Mouse (Mus musculus) embryonic facial prominence, embryonic 14.5 days (tissue): Measurements from ENCODE around the gene Xlr4c. TPM values are rescaled to one million over a fixed set of nuclear protein-coding genes. Genes with fewer than 3 reads are reported as not detected.
"Not testable (repeated sequence)": the region's sequence is repeated elsewhere in the genome, so short reads cannot be mapped to it uniquely, and the experiment has no call there.

ENCODE experiments used
- ATAC-seq: fragments of 200-750 bp; cut with Nextera tagmentation; 2 replicates; pipeline ENCODE4 v1.8.0; 2017; ENCODE audit warnings: low read depth, moderate number of reproducible peaks, moderate TSS enrichment
- DNase-seq: peaks from one replicate; pipeline ENCODE4 v3.0.0-alpha.2; 2015; ENCODE audit warnings: low spot score
- H3K27ac ChIP-seq: fragments of 300-500 bp; sonication (generic); replicated peaks from 2 replicates; pipeline ENCODE4 v1.5.1; 2014; ENCODE audit warnings: low read depth, mild to moderate bottlenecking, low read length, moderate library complexity
- H3K27me3 ChIP-seq: fragments of 300-500 bp; sonication (generic); replicated peaks from 2 replicates; pipeline ENCODE4 v1.6.1; 2014; ENCODE audit warnings: low read length; ENCODE audit not compliant: control insufficient read depth, insufficient read depth
- H3K36me3 ChIP-seq: fragments of 300-500 bp; sonication (generic); 2 replicates; pipeline ENCODE4 v1.6.1; 2014; ENCODE audit warnings: low read length, mixed read lengths; ENCODE audit not compliant: control insufficient read depth, insufficient read depth
- H3K4me1 ChIP-seq: fragments of 300-500 bp; sonication (generic); 2 replicates; pipeline ENCODE4 v1.6.1; 2014; ENCODE audit warnings: antibody characterized with exemption, low read length; ENCODE audit not compliant: control insufficient read depth, insufficient read depth
- H3K4me2 ChIP-seq: fragments of 300-500 bp; sonication (generic); 2 replicates; pipeline ENCODE4 v1.6.1; 2014; ENCODE audit warnings: low read depth, mild to moderate bottlenecking, low read length, moderate library complexity, mixed read lengths
- H3K4me3 ChIP-seq: fragments of 300-500 bp; sonication (generic); 2 replicates; pipeline ENCODE4 v1.5.1; 2014; ENCODE audit warnings: low read depth, mild to moderate bottlenecking, low read length
- H3K9ac ChIP-seq: fragments of 300-500 bp; sonication (generic); 2 replicates; pipeline ENCODE4 v1.6.1; 2014; ENCODE audit warnings: low read depth, mild to moderate bottlenecking, low read length, moderate library complexity, mixed read lengths
- H3K9me3 ChIP-seq: fragments of 300-500 bp; sonication (generic); 2 replicates; pipeline ENCODE4 v1.6.1; 2016; ENCODE audit warnings: low read length; ENCODE audit not compliant: control insufficient read depth
- WGBS: fragments of 180-500 bp; shearing (Covaris S2); extraction: QIAGEN DNeasy Blood & Tissue Kit; methylation state at CpG from one replicate; pipeline ENCODE4 v1.1.7; 2014; 5-methylcytosine and 5-hydroxymethylcytosine counted together
- polyA plus RNA-seq: library from polyadenylated mRNA; unstranded; fragments of >200 nt; fragmentation: Nextera tagmentation; extraction: Ambion mirVana; gene quantifications from 2 replicates; pipeline ENCODE4 v1.2.1, GENCODE M21; 2014

The Xlr4c gene
- polyA plus RNA-seq: 0.13 and 0.24 TPM in 2 replicates

- not testable (repeated sequence) for H3K9me3 ChIP-seq, H3K27me3 ChIP-seq, DNase-seq, H3K4me1 ChIP-seq, ATAC-seq, H3K27ac ChIP-seq, H3K36me3 ChIP-seq, H3K4me3 ChIP-seq, H3K4me2 ChIP-seq, H3K9ac ChIP-seq
- 88% methylated on average over 11 of the region's 14 CpGs for WGBS
These were observed at the start of gene Xlr4c for GRCm38 (mm10) chrX:73242821-73243325. Gene Xlr4c (minus strand): TSS chrX:73243130.

GRCm38 (mm10) chrX:73265270-73265669 lies 22.3 kb upstream of the Xlr4c start, which contains the start of gene Xlr3c:
Gene Xlr3c (minus strand): TSS chrX:73265390.
- not testable (repeated sequence) for ATAC-seq
- WGBS: 93% methylated on average over 14 of the region's 14 CpGs

GRCm38 (mm10) chrX:73262428-73262827 lies 19.5 kb upstream of the Xlr4c start:
- not testable (repeated sequence) for H3K4me1 ChIP-seq, H3K27ac ChIP-seq, H3K27me3 ChIP-seq, H3K4me3 ChIP-seq, DNase-seq, H3K9me3 ChIP-seq, H3K36me3 ChIP-seq, ATAC-seq, H3K9ac ChIP-seq, H3K4me2 ChIP-seq
- WGBS: 56% methylated on average over 1 of the region's 2 CpGs

More at GRCm38 (mm10) chrX:73265270-73265669, 22.3 kb upstream of the Xlr4c start, which contains the start of gene Xlr3c:
- not testable (repeated sequence) for H3K4me3 ChIP-seq, H3K9me3 ChIP-seq, H3K36me3 ChIP-seq, H3K4me1 ChIP-seq, H3K27ac ChIP-seq, H3K9ac ChIP-seq, DNase-seq, H3K4me2 ChIP-seq, H3K27me3 ChIP-seq

- H3K9ac ChIP-seq: peak overlapping the region; percentile 69
- H3K27me3 ChIP-seq: peaks cover 6% of the 10 kb centered on the region
- no peaks in the 10 kb centered on the region for H3K4me1 ChIP-seq
- H3K4me2 ChIP-seq: peak overlapping the region; percentile 75
- no peak overlapping the region for H3K27ac ChIP-seq
- H3K4me3 ChIP-seq: peak overlapping the region; percentile 58
- DNase-seq (no peak), ATAC-seq (no peak)
- no peaks in the 10 kb centered on the region for H3K36me3 ChIP-seq
- 29% methylated on average over 3 of the region's 3 CpGs for WGBS
- H3K9me3 ChIP-seq: no peaks in the 10 kb centered on the region
These were observed 13.6 kb downstream of the Xlr4c start for GRCm38 (mm10) chrX:73229288-73229687.

GRCm38 (mm10) chrX:73228606-73229214 lies 14.2 kb downstream of the Xlr4c start:
- peak overlapping the region; percentile 58 for H3K4me3 ChIP-seq
- no peaks in the 10 kb centered on the region for H3K36me3 ChIP-seq
- 17% methylated on average over 11 of the region's 51 CpGs for WGBS
- H3K4me1 ChIP-seq: no peaks in the 10 kb centered on the region
- peak overlapping the region; percentile 75 for H3K4me2 ChIP-seq
- H3K9ac ChIP-seq: peak overlapping the region; percentile 69
- peak overlapping the region; percentile 88 for H3K27ac ChIP-seq
- H3K9me3 ChIP-seq: no peaks in the 10 kb centered on the region
- H3K27me3 ChIP-seq: peaks cover 6% of the 10 kb centered on the region
- ATAC-seq (peak; percentile 78), DNase-seq (peak; percentile 53)

- Histone ChIP-seq H3K4me2 (peak within 1 kb of the TSS; percentile 75), H3K9me3 (no peaks in the 10 kb centered on the region), H3K27me3 (peaks cover 6% of the 10 kb centered on the region), H3K4me1 (no peaks in the 10 kb centered on the region), H3K27ac (peak within 1 kb of the TSS; percentile 88), H3K9ac (peak within 1 kb of the TSS; percentile 69), H3K36me3 (no peaks in the 10 kb centered on the region), H3K4me3 (peak within 1 kb of the TSS; percentile 58)
- 24% methylated on average over 23 of the region's 39 CpGs for WGBS
- ATAC-seq: peak; percentile 95
- DNase-seq: peak; percentile 87
These were observed 14.9 kb downstream of the Xlr4c start, which contains the start of gene F8a for GRCm38 (mm10) chrX:73227914-73228605. Gene F8a (plus strand): TSS chrX:73228291.

- Histone ChIP-seq H3K36me3 (no peaks in the 10 kb centered on the region), H3K4me2 (no peak overlapping the region), H3K4me3 (no peak overlapping the region), H3K27me3 (peaks cover 6% of the 10 kb centered on the region), H3K9me3 (no peaks in the 10 kb centered on the region), H3K27ac (no peak overlapping the region), H3K4me1 (no peaks in the 10 kb centered on the region), H3K9ac (no peak overlapping the region)
- 51% methylated on average over 1 of the region's 1 CpGs for WGBS
- ATAC-seq (no peak), DNase-seq (no peak)
These were observed 17.6 kb downstream of the Xlr4c start for GRCm38 (mm10) chrX:73225365-73225764.

GRCm38 (mm10) chrX:73213819-73214564 lies 28.9 kb downstream of the Xlr4c start, which contains the start of gene Xlr4b:
Gene Xlr4b (plus strand): TSS chrX:73214333.
- DNase-seq, H3K27me3 ChIP-seq, ATAC-seq, H3K9ac ChIP-seq, H3K36me3 ChIP-seq, H3K4me3 ChIP-seq, H3K27ac ChIP-seq, H3K4me1 ChIP-seq, H3K4me2 ChIP-seq, H3K9me3 ChIP-seq: not testable (repeated sequence)
- 79% methylated on average over 12 of the region's 19 CpGs for WGBS
